Mouse (Mus musculus) granulocyte monocyte progenitor cell, adult 5-6 weeks (primary cell): Measurements from ENCODE around the gene Anapc5. TPM values are rescaled to one million over a fixed set of nuclear protein-coding genes. Genes with fewer than 3 reads are reported as not detected.

Experiments used
- ATAC-seq: replicated peaks from 2 replicates; pipeline ENCODE4 v1.8.0; 2016; ENCODE audit warnings: mild to moderate bottlenecking, moderate TSS enrichment, inconsistent platforms; ENCODE audit not compliant: poor library complexity, severe bottlenecking
- total RNA-seq, 2 experiments: library from RNA; stranded (forward) in 1 of 2; stranded (reverse) in 1 of 2; fragments of 200-712, 200-1000 nt in 1 of 2; fragments of >200 nt in 1 of 2; fragmentation: Nextera tagmentation in 1 of 2; gene quantifications; 2 replicates each; pipeline ENCODE4 v1.2.3; 2014 to 2017

The Anapc5 gene
- total RNA-seq, 2 experiments from 2014 or later, result 306 to 341 TPM

DNA sequence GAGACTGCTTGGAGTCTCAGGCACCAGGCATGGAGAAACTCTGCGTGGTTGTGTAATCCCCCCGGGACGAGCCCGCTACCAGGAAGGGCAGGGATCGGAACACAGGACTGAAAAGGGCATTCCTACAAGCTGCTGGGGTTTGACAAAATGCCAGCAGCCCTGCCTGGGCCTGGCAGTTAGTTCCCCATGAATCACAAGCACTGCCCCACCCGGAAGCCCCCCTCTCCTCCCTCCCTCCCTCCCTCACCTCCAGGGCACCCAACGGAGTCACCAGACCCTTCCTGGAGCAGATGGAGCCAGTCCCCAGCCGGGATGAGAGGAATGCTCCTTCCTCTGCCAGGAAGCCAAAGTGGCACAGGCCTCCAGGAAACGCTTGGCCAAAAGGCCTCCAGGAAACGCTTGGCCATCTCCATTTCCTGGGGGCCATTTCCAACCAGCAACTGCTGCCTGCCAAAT lies 50.3 kb downstream of the Anapc5 start:
- ATAC-seq, result peak; percentile 62

DNA sequence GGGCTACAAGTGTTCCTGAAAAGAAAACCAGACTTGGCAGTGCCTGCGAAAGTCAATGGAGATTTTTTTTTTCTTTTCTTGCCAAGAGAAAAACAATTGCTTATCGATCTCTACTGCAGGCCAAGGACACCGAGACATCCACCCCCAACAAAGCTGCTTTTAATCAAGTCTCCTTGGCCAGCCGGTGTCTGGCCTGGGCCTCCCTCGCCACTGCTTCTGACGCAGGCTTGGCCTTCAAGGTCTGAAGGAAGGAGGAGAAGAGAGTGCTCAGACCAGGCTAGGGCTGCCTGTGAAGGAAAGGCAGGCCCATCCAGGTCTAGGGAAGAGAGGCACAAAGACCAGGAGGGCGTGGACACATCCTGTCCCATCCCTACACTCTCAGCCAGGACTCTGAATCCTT lies 50.8 kb downstream of the Anapc5 start:
- ATAC-seq, result no peak

DNA sequence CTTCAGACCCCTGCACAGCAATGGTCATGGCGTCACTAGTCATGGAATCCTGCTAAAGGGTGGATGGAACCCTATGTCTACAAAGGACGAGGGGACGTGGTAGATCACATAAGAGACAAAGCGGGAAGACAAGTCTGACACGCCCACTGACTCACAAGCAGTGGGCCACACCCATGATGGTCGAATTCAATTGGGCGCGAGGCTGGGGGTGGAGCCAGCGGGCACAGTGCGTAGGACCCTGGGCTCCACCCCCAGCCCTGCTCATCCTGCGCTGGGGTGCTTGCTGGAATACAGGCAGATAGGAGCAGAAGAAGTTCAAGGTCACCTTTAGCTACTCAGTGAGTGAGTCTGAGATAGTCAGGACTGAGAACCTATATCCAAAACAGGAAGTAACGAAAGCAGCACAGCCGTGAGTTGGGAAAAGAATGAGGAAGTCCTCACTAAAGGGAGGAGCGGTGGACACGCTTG lies 52.0 kb downstream of the Anapc5 start:
- peak; percentile 75 for ATAC-seq

DNA sequence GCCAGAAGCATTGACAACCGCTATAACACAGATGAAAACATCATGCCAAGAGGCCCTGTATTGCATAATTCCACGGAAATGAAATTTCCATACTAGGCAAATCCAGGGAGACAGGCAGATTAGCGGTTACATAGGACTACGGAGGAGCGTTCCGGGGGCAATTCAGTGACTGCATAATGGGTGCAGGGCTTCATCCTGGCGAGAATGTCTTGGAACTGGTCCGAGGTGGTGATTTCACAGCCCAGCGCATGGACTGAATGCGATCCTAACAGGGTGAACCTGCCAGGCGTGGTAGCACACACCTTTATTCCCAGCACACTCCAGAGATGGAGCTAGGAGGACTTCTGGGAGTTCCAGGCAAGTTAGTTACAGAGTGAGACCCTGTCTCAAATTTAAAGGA lies 53.9 kb downstream of the Anapc5 start:
- no peak for ATAC-seq

DNA sequence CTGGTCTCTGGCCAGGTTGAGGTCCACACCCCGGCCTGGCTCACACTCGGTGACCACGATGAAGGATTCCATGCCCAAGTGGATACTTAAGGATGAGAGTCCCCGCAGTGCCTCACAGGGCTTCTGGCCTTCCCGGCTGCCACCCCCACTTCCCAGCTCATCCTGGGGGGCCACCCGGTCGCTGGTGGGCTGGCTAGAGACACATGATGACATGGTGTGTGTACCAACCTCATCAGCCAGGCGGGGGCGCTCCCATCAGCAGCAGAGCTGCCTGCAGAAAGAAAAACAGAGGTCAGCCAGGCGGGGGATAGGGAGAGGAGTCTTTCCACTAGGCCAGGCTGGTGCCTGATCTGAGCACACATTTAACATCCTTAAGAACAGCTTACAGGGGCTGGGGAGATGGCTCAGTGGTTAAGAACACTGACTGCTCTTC lies 57.1 kb downstream of the Anapc5 start:
- no peak for ATAC-seq

DNA sequence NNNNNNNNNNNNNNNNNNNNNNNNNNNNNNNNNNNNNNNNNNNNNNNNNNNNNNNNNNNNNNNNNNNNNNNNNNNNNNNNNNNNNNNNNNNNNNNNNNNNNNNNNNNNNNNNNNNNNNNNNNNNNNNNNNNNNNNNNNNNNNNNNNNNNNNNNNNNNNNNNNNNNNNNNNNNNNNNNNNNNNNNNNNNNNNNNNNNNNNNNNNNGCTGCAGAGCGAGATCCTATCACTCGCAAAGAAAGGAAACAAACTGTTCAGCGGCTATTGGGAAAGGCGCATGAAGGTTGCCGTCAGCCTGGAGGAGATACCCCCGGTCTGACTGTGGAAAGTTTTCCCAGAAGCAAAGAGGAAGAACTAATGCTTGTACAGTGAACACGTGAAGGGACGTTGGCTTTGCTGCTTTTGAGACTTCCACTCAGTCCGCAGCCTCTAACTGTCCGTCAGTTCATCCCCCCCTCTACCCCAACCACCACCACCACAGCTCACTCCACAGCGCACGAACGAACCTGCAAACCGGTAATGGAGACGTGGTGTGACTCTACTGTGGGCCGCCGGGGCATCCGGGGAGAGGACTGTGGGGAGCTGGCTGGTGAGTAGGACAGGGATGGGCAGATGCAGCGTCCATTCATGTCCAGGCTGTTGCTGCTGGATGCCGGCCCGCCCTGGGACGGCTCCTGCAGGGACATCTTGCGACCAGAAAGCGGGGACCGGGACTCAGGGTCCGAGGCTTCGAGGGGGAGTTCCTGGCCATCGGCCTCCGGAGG lies 57.7 kb downstream of the Anapc5 start:
- peak; percentile 28 for ATAC-seq

DNA sequence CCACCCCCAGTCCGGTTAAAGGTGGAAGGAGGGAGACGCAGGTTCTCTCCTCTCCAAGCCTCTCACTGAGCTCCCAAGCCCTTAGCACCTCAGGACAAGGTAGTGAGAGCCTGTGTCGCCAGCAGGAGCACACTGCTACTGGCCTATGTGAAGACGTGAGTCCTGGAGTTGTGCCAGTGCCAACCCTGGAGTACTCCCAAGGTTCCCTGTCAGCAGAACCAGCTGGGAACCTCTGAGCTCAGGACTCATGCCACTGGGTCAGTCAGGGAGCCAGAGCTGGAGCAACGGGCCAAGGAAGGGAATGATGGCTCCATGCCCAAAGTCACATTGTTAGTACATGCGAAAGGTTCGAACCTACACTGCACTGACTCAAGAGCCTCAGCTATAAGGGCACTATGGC lies 64.5 kb downstream of the Anapc5 start:
- ATAC-seq, result no peak

DNA sequence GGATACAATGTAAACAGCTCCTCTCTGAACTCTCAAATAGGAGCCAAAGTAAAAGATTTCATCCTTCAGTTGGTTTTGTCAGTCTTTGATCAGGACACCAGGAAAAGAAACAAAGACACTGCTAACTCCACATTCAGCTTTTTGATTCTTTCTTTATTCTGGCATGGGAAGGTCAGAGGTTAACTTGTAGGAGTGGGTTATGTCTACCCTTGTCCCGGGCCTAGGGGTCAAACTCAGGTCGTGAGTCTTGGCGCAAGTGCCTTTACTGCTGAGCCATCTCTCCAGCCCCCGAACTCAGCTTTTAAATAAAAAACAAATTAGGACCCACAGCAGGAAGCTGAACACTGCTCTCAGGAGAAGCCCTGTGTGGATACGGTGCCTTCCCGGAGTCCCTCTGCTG lies 65.0 kb downstream of the Anapc5 start:
- no peak for ATAC-seq

DNA sequence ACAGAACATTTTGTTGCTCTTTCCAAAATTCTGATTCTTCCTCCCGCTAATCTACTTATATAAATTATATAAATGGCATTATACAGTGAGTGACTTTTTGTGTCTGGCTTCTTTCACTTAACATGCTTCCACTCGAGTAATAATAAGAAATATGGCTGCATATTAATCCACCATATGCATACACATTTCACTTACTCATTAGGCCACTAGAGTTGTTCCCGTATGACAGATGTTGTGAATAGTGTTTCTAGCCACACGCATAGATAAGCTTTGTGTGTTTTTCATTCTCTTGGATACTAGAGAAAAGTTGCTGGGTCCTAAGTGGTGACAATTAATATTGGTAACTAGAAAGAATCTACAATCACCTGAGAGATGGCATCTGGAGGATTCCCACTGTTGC lies 65.5 kb downstream of the Anapc5 start:
- no peak for ATAC-seq

DNA sequence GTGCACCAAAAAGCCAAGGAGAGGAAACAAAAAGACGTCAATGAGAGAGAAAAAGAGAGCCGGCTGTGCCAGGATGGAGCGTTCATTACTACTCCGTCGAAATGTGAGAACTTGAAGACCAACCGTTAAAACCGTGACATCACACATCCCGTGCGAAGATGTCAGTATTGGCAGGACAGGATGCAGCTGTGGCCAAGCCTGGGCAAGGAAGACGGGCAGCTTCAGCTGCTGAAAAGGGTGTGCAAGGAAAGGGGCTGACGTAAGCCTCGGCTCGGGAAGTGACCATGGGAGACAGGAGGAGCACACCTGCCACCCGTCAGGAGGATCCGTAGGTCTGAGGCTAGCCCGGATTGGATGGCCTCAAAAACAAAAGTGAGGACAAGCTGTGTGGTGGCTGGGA lies 66.7 kb downstream of the Anapc5 start:
- 0 out of 2 replicates have a peak, but pooled peaks have one; percentile 33 for ATAC-seq

DNA sequence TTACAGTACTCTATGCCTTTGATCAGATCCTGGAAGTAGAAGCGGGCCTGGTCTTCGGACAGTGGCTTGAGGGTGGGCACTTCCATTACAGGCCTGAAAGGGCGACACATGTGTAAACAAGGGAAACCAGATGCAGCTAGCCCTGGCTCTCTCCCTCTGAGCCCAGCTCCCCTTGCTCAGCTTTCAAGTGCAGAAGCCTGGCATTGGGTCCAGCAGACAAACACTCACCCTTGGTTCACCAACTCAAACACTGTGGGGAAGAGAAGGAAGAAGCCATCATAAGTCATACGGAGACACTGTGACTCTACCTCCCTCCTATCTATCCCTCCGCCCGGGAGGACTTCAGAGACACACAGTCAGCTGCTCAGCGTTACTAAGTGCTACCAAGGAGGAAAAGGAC lies 73.2 kb downstream of the Anapc5 start:
- ATAC-seq, result no peak

DNA sequence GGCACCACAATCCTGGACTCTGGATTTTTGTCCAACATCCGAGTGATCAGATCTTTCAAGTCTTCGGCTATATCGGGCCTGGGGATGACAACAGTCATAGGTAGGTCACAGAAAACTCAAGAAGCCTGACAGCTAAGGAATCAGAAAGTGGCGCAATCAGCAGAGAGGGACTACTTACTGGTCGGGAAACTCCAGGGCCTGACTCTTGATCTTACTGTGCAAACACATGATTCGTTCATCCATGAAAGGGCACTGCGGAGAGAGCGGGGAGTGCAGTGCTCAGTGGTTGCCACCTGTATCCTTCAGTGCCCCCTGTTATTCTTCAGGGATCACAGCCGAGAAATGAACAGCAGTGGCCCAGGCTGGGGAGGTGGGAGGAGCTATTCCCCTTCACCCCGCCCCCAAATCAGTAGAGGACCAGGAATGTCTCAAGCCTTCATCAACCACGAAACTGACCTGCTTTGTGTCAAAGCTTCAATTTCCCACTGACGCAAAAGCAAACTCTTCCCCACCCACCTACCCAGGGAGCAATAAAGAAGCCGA lies 77.2 kb downstream of the Anapc5 start:
- ATAC-seq, result no peak

Other genes with a start within 250 kb of the Anapc5 start
- gene Ift81, start 206.8 kb downstream of the Anapc5 start, total RNA-seq (2014; fragmentation: Nextera tagmentation), result 0.67 and 1.5 TPM in 2 replicates
- gene Ift81, start 206.8 kb downstream of the Anapc5 start, total RNA-seq (2017), result 2.7 and 9.5 TPM in 2 replicates
- gene P2rx7, start 177.4 kb downstream of the Anapc5 start, total RNA-seq (2014; fragmentation: Nextera tagmentation), result 6.8 and 16.7 TPM in 2 replicates
- gene P2rx7, start 177.4 kb downstream of the Anapc5 start, total RNA-seq (2017), result 7.6 and 18.3 TPM in 2 replicates
- 40.6 and 45.9 TPM in 2 replicates for gene P2rx4, start 113.8 kb downstream of the Anapc5 start, total RNA-seq (2014; fragmentation: Nextera tagmentation)
- 7.2 and 17.1 TPM in 2 replicates for gene P2rx4, start 113.8 kb downstream of the Anapc5 start, total RNA-seq (2017)
- 46.5 and 59.1 TPM in 2 replicates for gene Camkk2, start 41.9 kb downstream of the Anapc5 start, total RNA-seq (2014; fragmentation: Nextera tagmentation)
- 32.9 and 36.4 TPM in 2 replicates for gene Camkk2, start 41.9 kb downstream of the Anapc5 start, total RNA-seq (2017)
- 19.2 and 20.4 TPM in 2 replicates for gene Rnf34, start 28.7 kb upstream of the Anapc5 start, total RNA-seq (2014; fragmentation: Nextera tagmentation)
- gene Rnf34, start 28.7 kb upstream of the Anapc5 start, total RNA-seq (2017), result 17.5 and 21.6 TPM in 2 replicates
- 42.8 and 63.5 TPM in 2 replicates for gene Kdm2b, start 168.5 kb upstream of the Anapc5 start, total RNA-seq (2014; fragmentation: Nextera tagmentation)
- gene Kdm2b, start 168.5 kb upstream of the Anapc5 start, total RNA-seq (2017), result 54.8 and 58.7 TPM in 2 replicates
- 40.9 and 43.8 TPM in 2 replicates for gene Orai1, start 193.7 kb upstream of the Anapc5 start, total RNA-seq (2014; fragmentation: Nextera tagmentation)
- gene Orai1, start 193.7 kb upstream of the Anapc5 start, total RNA-seq (2017), result 15.6 and 22.4 TPM in 2 replicates
- 0.58 TPM in 1 of 2 replicates, not detected in the other for gene Morn3, start 225.7 kb upstream of the Anapc5 start, total RNA-seq (2014; fragmentation: Nextera tagmentation)
- gene Morn3, start 225.7 kb upstream of the Anapc5 start, total RNA-seq (2017), result not detected in 2 replicates
- 1.8 and 3.1 TPM in 2 replicates for gene Tmem120b, start 247.1 kb upstream of the Anapc5 start, total RNA-seq (2014; fragmentation: Nextera tagmentation)
- gene Tmem120b, start 247.1 kb upstream of the Anapc5 start, total RNA-seq (2017), result 1.6 and 2.3 TPM in 2 replicates